In the genomic region with DNA sequence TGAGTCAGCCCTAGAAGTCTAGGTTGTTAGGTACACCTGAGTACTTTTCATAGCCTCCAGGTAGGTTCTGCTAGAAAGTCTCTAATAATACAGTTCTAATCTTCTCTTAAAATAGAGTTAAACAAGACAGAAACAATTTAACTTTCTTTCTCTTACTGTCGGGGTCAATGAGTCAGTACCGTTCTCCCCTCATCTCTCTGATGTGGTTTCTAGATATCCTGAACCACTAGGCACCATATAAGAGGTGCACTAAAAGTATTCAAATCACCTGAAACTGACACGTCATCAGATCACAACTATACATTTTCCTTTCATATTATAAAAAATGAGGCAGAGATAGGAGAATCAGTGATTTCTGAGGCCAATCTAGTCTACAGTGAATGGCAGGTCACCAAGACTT, we compare ENCODE assay signal across 19 mouse cellular contexts. TPM values are rescaled to one million over a fixed set of nuclear protein-coding genes. Genes with fewer than 3 reads are reported as not detected.
A peak's percentile ranks its signal among the peaks of the same experiment; 100 is the strongest.
DNase-seq lines count a peak whose midpoint lies in the region; ATAC-seq lines count a peak whose summit lies in the region.
"Had no signal": no experiment of that assay in that cellular context is flagged by ENCODE, and none has a peak within 500 bp of the region (broad histone marks: within the 10 kb centered on the region; RNA-seq: fewer than 3 reads in every experiment).

No protein-coding gene starts in this region.

- intact Hi-C loops in heart, postnatal 25 days (cut with DNase I) = no loop called here

- DNase-seq in 416B (ENCODE audit: low read depth) = peak; percentile 66
- DNase-seq in naive thymus-derived CD4-positive, alpha-beta T cell, adult 2 months (ENCODE audit: low read depth) = peak; percentile 32
- no peak for DNase-seq in right cerebral cortex, postnatal 36 days (ENCODE audit: low spot score in 2 of 2)
- no peak for DNase-seq in frontal cortex, postnatal 36 days (ENCODE audit: low spot score in 2 of 2)
- DNase-seq in heart, postnatal 25 days (ENCODE audit: low spot score) = no peak
- DNase-seq: adrenal gland, postnatal 10 days; adrenal gland, postnatal 36 days; B cell, adult 2 months; cerebellum, adult 2 months; cerebellum, adult 9-11 months; cerebellum, postnatal 25 days; forebrain, postnatal 0 days; gastrocnemius, postnatal 36 days; heart, adult 2 months; heart, postnatal 14 days had no signal

- ATAC-seq in CD4-positive, CD25-positive, alpha-beta regulatory T cell, adult 4 months = peak; percentile 96
- ATAC-seq in activated CD4-positive, CD25-positive, alpha-beta regulatory T cell, adult 4 months = peak; percentile 96
- ATAC-seq: forebrain, embryonic 14.5 days; forebrain, postnatal 0 days; intestine, embryonic 16.5 days had no signal

RNA-seq across cellular contexts. Expression of a gene that starts 41.2 kb away (rescaled TPM):
- 100 to 1,000 TPM in 1 of 2 experiments, 10 to 100 TPM in 1; 97.0 to 105 TPM for polyA plus RNA-seq in CD4-positive, CD25-positive, alpha-beta regulatory T cell, adult 4 months (2017; shearing (Covaris generic))
- polyA plus RNA-seq in activated CD4-positive, CD25-positive, alpha-beta regulatory T cell, adult 4 months (2017; shearing (Covaris generic)) = 100 to 1,000 TPM in 1 of 2 experiments, 10 to 100 TPM in 1; 87.2 to 103 TPM
- total RNA-seq in heart, postnatal 25 days (2021) = 10 to 100 TPM; 49.8 to 58.4 TPM

Comparison
In these comparisons a context has a peak if more than half of its experiments do, and no peak if none do; other contexts are left out.
1. DNase-seq: peak in 416B (single experiment) and naive thymus-derived CD4-positive, alpha-beta T cell, adult 2 months (single experiment); none in right cerebral cortex, postnatal 36 days (0 of 2), frontal cortex, postnatal 36 days (0 of 2) and heart, postnatal 25 days (single experiment).